Mouse (Mus musculus): ENCODE measurements around the gene Sv2b. TPM values are rescaled to one million over a fixed set of nuclear protein-coding genes. Genes with fewer than 3 reads are reported as not detected.
"Not testable (repeated sequence)": the region's sequence is repeated elsewhere in the genome, so short reads cannot be mapped to it uniquely, and the experiment has no call there.

Gene Sv2b
- polyA plus RNA-seq, 1 experiment: 3.9 TPM

DNA sequence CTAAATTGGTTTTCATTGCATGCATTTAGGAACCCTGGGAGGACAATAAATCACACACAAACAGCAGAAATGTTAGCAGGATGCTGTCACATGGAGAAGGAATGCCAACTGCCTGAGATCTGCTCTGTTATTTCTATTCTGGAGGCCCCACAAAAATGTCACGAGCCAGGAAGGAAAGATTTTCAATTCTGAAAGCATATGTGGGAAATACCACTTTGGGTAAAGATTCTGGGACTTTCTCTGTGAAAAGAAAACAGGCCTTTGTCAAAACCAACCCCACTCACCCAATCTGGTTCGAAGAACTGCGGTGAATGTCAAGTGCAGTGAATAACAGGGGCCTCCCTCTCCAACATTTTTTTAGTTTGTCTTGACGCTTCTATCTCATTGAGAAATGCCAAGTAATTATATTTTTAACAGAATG is 99.8 kb downstream of the Sv2b start:
- no peak for DNase-seq (ENCODE audit: low spot score)

DNA sequence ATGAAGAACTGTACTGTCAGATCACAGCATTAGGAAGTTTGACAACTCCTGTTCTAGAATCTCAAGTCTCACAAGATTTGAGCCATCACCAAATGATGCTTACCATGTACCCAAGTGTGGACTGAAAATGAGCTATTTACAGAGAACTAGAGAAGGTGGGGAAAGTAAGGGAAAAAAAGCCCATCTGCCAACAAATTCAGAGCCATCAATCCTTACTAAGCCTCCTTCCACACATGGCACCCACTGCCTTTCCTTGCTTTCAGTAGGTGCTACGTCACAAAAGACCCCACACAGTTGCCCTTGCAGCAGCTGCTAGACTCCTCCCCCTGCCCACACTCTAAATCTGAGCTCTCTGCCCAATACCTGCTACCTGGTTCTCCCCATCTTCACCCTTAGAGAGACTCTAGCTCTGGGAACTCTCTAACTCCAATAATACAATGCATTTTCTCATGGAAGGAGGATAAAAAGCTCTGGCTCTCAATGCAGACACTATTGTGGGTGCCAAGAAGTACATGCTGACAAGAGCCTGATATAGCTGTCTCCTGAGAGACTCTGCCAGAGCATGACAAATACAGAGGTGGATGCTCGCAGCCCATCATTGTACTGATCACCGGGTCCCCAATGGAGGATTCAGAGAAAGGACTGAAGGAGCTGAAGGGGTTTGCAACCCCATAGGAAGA is 101.0 kb downstream of the Sv2b start:
- no peak for DNase-seq (ENCODE audit: low spot score)

DNA sequence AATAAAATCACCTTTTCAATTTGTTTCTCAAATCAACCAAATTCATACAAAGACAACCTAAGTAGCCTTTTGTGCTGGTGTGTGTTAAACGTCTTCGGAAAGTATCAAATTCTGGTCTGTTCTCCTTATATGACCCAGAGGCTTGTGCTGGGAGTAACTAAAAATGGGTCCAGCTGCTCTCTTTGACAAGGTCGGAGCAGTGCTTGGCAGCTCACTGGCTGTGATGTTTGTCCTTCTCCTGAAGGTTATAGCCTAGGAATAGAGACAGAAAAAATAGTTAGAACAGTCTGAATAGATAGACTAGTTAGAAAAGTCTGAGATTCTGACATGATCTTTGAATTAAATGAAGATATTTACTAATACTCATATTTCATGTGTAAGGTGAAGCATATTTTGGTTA is 102.4 kb downstream of the Sv2b start:
- DNase-seq (ENCODE audit: low spot score): no peak

DNA sequence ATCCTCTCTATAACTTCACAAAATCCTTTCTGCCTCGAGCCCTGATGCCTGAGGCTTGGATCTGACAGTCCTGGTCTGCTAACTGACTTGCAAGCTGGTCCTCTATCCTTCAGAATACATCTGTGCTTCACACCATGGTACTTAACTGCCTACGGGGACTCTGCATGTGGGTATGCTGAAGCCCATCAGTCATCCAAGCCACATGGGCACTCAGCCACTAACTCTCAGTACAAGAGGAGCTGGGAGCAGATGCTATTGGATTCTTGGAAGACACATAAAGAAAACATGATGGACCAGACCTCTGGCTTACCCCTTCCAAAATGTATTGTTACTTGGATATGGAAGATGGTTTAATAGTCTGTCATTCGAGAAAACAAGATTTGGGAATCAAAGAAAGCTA is 103.7 kb downstream of the Sv2b start:
- no peak for DNase-seq (ENCODE audit: low spot score)

DNA sequence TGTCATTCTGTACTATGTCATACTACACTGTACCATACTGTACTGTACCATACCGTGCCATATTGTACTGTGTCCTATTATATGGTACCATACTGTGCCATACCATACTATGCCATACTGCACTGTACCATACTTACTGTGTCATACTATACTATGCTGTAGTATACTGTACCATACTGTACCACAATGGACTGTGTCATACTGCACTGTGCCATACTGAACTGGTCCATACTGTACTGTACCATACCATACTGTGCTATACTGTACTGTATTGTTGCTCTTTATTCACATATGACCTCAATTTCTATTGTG is 114.2 kb downstream of the Sv2b start:
- DNase-seq (ENCODE audit: low spot score): not testable (repeated sequence)

DNA sequence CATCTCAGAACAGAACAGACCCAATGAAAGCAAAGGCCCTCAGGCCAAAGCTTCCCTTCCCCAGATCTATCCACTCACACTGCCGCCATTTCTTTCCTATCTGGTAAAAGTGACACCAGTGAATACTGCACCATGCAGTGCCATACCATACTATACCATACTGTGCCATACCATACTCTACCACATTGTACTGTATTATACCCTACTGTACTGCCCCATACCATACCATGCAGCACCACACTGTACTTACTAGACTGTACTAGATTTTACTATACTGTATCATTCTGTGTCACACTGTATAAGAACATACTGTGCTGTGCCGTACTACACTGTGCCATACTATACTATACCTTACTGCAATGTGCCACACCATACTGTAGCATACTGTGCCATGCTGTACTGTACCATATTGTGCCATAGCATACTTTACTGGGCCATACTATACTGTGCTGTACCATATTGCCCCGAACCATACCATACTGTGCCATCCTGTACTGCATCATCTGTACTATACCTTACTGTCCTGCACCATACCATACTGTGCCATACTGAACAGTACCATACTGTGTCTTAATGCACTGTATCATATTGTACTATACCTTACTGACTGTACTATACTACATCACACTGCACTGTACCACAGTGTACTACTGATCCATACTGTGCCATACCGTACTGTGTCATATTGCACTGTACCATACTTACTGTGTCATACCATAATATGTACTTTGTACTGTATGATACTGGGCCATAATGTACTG is 114.7 kb downstream of the Sv2b start:
- DNase-seq (ENCODE audit: low spot score): no peak

DNA sequence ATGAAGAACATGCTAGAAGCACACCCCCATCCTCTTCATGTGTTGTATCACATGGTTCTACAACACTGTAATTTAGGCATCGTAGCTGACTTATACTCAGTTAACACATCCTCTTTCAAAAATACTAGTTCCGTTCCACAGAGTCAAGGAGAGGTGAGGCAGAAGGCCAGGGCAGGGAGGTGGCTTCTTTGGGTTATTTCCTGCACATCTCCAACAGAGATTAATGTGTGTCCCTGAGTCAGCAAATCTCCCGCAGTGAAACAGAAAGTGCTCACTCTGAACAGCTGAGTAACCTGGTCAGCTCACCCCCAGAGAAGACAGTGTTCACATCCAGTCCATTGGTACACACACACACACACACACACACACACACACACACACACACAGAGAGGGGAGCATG is 118.9 kb downstream of the Sv2b start:
- no peak for DNase-seq (ENCODE audit: low spot score)

DNA sequence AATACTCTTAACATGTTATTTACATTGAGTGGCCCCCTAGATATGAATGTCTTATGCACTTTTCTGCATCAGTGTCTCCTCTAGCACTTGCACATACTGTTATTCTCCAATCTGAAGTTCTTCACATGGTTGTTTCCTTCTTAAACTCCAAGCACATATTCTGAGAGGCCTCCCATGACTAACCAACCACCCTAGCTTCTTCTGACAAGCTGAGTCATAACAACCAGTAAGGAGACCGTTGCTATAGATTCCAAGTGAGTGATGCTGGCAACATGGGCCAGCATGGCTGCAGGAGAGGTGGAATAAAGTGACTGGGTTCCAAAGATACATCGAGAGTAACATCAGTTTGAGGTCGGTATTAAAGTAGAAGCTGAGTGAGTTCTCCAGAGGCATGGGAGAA is 134.0 kb downstream of the Sv2b start:
- DNase-seq (ENCODE audit: low spot score): no peak

DNA sequence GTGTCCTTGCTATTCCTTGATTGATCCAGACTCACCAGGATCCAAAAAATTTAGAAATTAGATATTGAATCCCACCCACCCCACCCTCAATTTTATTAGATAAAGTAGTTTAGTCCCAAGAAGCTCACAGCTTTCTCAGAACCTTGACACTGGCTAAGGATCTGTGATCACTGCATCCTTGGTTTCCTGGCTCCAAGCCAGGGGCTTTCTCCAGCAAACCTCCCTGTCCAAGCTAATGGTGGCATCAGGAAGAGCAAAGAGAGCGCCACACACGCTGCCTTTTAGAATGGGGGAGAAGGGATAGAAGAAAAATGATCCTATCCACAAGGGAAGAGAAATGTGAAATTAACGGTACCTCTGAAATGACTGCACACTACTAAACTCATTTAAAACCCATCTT is 141.6 kb downstream of the Sv2b start:
- no peak for DNase-seq (ENCODE audit: low spot score)

DNA sequence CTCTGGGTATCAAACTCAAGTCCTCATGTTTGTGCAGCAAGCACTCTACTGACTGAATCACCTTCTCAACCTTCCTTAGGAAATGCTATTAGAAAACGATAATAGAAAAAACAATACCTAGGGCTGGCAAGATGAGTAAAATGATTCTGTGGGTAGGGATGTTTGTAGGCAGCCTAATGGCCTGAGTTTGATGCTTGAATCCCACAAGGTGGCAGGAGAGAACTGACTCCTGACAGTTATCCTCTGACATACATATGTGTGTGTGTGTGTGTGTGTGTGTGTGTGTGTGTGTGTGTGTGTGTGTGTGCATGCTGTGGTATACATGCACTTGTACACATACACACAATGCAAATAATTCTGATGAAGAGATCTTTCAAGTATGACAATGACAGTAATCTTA is 161.9 kb downstream of the Sv2b start:
- DNase-seq (ENCODE audit: low spot score): no peak

DNA sequence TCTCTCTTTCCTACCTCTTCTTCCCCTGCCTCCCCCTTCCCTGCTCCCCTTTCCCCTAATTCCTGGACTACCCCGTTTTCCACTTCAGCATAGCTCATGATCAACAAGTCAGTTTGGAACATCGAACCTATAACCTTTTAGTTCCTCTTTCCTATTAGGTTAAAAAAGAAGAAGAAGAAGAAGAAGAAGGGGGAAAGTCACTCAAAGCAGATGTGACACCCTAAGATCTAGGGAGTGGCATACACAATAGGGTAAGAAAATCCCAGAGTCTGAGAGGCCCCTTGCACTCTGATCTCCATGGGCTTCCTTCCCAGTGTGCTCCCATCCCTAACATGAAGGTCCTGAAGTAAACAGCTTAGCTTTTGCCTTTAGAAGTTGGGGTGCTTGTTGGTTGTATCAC is 166.3 kb downstream of the Sv2b start:
- DNase-seq (ENCODE audit: low spot score): no peak

DNA sequence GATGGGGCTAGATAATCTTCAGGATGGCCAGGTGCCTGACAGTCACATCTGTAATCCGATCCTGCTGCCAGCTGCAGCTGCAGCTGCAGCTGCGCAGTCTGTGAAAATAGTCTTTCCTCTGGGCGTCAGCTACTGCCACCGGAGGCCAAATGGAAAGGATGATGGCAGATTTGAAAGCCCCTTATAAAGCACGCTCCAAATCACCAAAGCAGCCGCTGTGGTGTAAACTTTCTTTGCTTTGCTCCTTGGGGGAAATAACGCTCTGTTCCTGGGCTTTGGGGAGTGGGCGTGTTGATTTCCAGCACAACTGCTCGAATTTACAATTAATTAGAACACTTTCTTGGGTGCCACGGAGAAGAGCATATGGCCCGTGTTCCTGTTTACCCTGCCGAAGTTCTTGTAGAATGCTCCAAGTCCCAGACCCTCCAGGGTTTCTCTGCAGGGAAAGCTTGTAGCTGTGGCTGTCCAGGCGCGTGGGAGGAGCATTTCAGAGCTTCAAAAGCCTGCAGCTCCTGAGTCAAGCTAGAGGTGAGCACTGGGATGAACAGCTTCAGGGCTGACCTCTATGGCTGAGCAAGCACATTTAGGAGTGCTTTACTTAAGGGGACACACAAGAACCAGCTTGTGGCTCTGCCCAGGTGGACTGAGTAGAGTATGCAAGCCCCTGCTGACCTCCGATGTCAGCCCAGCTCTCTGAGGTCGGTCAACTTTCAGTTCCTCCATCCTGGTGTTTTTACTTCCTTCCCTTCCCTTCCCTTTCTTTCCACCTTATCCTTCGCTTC is 167.0 kb downstream of the Sv2b start:
- no peak for DNase-seq (ENCODE audit: low spot score)

DNA sequence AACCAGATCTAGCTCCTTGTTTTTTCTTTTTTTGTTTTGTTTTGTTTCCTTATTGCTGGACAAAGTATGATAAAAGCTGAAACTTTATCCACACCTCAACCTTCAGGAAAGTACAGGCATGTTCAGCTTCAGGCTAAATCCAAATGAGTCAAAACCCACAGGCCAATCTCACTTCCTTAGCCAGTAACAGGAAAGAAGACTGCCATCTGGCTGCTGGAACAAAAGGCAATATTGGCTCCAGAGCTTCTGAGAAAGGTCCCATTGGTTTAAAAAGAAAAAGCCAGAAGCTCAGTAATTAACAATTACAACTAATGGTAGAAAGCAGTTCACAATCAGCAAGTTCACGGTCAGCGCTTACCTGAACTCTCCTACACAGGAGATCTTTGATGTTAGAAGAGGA is 169.8 kb downstream of the Sv2b start:
- DNase-seq (ENCODE audit: low spot score): no peak

DNA sequence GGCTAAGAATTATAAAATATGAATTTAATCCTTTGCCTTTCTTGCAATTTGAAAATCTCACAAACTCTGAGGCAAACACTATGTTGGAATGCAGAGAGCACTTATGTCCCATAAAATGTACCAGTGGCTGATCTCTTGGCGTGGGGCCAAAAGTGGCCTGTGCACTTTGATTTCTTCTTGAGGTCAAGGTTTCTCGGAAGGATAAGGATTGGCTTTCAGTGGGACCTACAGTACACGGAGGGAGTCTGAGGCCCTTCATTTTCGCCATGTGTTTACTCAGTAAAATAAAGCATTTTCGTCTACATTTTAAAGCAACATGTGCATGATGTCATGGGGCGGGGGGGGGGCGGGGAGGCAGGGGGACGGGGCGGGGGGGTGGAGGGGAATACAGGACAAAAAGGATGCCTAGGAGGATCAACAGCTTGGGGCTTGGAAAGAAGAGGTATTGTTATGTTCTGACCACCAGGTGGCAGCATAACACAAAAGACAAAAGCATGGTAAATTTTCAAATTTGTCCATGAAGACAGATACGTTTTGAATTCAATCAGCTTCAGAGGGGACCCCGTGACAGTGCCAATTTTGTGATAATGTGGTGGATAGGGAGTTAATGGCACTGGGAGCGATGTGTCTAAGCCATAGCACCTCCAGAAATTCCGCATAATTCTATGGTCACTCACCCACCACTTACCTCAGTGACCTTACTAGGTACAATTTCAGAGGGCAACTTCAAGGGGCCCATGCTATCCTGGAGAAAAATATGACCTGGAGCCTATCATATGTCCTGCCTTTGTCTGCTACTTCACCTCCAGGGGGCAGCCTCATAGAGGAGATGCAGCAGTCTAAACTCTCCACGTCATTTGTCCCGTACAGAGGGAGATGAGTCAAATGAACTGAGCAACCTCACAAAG is 174.1 kb downstream of the Sv2b start:
- no peak for DNase-seq (ENCODE audit: low spot score)

DNA sequence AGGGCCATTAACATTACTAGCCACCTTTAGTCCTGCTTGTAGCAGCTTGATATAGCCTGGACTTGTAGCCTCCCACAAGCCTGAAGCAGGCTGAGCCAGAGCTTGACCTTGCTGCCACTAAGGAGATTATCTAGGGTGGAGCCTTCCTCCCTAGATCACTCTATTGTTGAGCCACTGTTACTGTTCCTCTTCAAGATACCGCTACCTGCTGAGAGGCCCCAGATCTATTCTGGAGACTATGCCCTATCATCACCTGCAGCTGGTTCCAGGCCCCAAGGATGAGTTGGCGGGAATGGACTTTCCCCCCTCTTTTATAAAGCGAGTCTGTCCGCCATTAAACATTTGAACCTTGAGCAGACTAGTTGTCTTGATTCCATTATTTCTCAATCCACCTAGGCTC is 181.0 kb downstream of the Sv2b start:
- DNase-seq (ENCODE audit: low spot score): no peak

DNA sequence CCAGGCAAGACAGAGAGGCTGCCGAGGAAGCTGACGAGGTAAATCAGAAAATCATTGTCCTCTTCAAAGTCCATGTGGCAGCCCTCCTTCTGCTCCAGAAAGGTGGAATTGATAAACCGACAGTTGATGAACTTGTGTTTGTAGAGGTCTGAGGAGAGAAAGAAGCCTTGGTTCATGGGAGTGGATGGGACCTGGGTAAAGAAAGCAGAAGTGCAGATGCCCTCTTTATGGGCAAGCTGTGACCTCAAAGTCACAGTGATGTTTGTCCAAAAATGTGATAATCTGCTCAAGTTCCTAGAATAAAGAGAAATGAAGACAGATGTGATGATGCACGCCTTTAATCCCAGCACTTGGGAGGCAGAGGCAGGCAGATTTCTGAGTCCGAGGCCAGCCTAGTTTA is 185.0 kb downstream of the Sv2b start:
- no peak for DNase-seq (ENCODE audit: low spot score)

DNA sequence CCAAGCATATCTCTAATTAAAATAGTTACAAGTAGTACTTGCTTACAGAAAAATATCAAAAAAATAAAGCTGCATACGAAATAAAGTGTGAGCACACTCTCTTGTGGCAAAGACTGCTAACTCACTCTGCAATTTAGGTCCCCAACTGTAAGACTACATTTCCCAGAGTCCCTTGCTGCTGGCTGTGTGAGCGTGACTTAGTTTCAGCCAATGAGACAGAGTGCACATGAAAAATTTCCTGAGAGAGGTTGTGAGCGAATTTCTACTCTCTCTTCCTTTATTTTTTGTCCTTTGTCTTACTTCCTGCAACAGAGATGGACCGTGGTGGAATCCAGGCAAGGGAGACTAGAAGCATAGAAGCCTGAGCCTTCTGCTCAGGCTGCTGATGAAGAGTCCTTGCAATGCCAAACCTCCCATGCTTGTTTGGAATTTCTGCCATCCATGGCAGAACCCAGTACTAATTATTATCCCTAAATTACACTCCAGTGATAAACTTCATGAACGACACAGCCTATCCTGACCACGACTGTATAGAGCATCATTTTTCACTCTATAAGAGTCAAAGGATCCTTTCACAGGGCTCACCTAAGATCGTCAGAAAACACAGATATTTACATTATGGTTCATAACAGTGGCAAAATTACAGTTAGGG is 190.9 kb downstream of the Sv2b start:
- DNase-seq (ENCODE audit: low spot score): no peak

DNA sequence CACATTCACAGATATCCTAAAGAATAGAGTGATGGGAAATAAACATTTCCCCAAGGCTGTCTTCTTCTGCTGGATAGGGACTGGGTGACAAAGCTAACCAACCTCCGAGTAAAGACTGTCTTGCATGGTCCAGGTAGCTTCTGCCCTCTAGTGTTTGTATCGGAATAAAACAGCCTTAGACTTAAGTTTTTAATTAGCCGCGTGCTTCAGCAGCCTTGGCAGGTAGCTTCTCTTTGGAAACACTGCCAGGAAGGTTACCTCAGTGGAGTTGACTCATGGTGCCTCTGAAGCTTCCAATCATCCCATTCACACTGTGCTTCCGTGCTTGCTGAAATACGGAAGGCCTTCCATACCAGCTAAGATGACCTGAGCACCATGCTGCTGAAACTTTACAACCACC is 198.4 kb downstream of the Sv2b start:
- no peak for DNase-seq (ENCODE audit: low spot score)

DNA sequence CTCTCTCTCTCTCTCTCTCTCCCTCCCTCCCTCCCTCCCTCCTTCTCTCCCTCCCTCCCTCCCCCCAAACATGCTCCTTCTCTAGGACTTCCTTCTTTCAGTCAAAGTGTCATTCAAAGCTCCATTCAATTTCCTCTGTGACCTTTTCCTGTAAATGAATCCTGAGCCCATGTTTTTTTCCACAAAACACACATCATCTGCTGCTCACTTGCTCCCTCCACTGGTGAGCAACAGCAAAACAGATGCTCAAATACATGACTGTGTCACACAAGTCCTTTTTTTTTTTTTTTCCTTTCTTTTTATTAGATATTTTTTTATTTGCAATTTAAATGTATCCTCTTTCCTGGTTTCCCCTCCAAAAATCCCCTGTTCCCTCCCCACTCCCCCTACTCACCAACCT is 201.6 kb downstream of the Sv2b start:
- no peak for DNase-seq (ENCODE audit: low spot score)

DNA sequence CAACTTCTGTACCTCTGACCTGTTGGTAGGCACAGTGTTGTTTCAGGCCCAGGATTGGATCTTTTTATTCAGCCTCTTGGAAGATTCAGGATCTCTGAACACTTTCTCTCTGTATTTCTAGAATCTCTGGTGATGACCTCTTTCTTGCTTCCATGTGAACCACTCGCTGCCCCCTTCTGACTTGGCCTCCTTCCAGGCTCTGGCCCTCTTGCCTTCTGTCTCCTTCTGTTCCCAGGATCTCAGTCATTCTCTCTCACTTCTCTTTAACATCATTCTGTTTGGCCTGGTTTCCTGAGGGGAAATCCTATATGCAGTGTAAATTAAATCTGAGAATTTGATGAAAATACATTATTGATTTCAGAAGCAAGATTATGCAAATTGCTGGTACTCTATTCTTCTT is 205.2 kb downstream of the Sv2b start:
- DNase-seq (ENCODE audit: low spot score): no peak

DNA sequence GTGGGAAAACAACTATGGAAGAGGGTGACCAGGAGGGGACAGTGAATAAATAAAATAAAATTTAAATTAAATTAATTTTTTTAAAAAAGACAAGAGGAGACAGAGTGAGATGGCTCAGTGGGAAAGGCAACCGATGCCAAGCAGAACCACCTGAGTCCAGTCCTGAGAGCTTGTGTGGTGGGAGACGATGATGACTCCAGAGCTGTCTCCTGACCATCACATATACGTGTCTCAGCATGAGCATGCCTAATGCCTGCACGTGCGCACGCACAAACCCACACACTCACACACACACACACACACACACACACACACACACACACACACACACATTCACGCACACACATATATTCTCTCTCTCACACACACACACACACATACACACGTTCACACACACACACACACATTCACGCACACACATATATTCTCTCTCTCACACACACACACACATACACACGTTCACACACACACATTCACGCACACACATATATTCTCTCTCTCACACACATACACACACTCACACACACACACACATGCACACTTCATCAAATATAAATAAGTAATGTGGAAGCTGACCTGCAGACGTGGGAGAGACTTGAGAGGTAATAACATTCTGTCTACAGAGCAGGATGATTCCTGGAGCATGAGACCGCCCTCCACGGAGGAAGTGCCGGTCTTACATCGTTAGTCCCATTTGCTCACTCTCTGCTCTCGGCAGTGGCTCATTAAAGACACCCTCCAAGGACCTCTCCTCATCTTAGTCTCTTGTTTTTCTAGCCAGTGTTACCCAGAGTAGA is 206.3 kb downstream of the Sv2b start:
- DNase-seq (ENCODE audit: low spot score): no peak

Data from urinary bladder, adult 2 months (tissue).